Mouse (Mus musculus) ES-Bruce4 (cell line): ENCODE measurements around the gene Eva1c. TPM values are rescaled to one million over a fixed set of nuclear protein-coding genes. Genes with fewer than 3 reads are reported as not detected.

ENCODE experiments used
- H3K27ac ChIP-seq: 2 replicates; pipeline ENCODE4 v1.5.1; 2012; ENCODE audit warnings: low read length, inconsistent platforms; ENCODE audit not compliant: insufficient read depth
- H3K27me3 ChIP-seq: 2 replicates; pipeline ENCODE4 v1.6.1; 2012; ENCODE audit warnings: mild to moderate bottlenecking, low read length, inconsistent platforms; ENCODE audit not compliant: control insufficient read depth, poor library complexity, insufficient read depth, severe bottlenecking
- H3K36me3 ChIP-seq: 2 replicates; pipeline ENCODE4 v1.6.1; 2012; ENCODE audit warnings: inconsistent platforms, mild to moderate bottlenecking, low read length, moderate library complexity; ENCODE audit not compliant: control insufficient read depth, poor library complexity, insufficient read depth, severe bottlenecking
- H3K4me1 ChIP-seq: one replicate; pipeline ENCODE4 v1.8.1; 2011; ENCODE audit warnings: low read length; ENCODE audit not compliant: control insufficient read depth, insufficient read depth
- H3K4me3 ChIP-seq: 2 replicates; pipeline ENCODE4 v1.5.1; 2011; ENCODE audit warnings: low read depth, mild to moderate bottlenecking, low read length
- H3K9ac ChIP-seq: 2 replicates; pipeline ENCODE4 v1.6.1; 2012; ENCODE audit warnings: low read depth, mild to moderate bottlenecking, inconsistent platforms; ENCODE audit not compliant: poor library complexity, severe bottlenecking
- H3K9me3 ChIP-seq: replicated peaks from 2 replicates; pipeline ENCODE4 v1.6.1; 2012; ENCODE audit warnings: mild to moderate bottlenecking, low read length, inconsistent platforms; ENCODE audit not compliant: control insufficient read depth, poor library complexity, insufficient read depth, severe bottlenecking
- CTCF ChIP-seq: IDR thresholded peaks from one replicate; pipeline ENCODE4 v1.8.1; 2011; ENCODE audit warnings: low read depth, low read length
- EP300 ChIP-seq: IDR thresholded peaks from 2 replicates; pipeline ENCODE4 v1.6.1; 2011; ENCODE audit warnings: low read depth, low read length; ENCODE audit not compliant: insufficient read depth
- POLR2A ChIP-seq: IDR thresholded peaks from one replicate; pipeline ENCODE4 v1.8.1; 2011; ENCODE audit warnings: low read length; ENCODE audit not compliant: insufficient read depth
- polyA plus RNA-seq: library from polyadenylated mRNA; stranded (reverse); fragments of >200 nt; gene quantifications from 2 replicates; pipeline ENCODE4 v1.2.4, GENCODE M21; 2011; ENCODE audit warnings: low read depth; ENCODE audit not compliant: missing spikeins, insufficient read depth, insufficient read length

The Eva1c gene
- polyA plus RNA-seq, 1 experiment: 4.9 TPM

DNA sequence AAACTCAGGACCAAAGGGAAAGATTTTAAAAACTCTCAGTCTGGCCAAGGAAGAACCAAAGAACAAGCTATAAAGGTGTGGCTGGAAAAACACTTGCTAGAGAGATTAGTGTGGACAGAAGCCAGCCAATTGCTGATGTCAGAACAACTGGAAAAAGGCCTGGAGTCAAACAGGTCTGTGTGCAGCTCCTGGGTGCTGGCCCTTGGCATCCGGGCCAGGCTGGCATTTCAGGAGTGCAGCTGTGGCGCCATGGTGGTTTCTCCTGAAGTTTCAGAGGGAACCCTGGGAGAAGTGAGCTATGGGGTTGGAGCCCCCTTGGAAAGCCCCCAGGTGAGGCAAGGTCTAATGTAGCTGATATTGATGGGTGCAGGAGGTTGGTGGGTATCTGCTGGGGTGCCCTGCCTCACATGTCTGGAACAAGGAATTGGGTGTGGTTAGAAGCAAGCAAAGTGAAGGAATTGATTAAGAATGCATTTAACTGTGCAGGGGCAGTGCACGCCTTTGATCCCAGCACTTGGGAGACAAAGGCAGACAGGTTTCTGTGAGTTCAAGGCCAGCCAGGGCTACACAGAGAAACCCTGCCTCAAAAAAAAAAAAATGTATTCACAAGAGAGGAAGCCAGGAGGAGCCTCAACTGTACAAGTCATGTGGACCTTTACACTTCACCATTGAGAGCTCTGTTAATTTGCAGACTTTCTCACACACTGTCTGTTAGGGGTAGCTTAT, 51.8 kb downstream of the Eva1c start:
- Histone ChIP-seq H3K9me3 (no peaks in the 10 kb centered on the region), H3K4me1 (no peaks in the 10 kb centered on the region), H3K9ac (no peak overlapping the region), H3K27me3 (no peaks in the 10 kb centered on the region), H3K4me3 (no peak overlapping the region), H3K27ac (no peak overlapping the region), H3K36me3 (no peaks in the 10 kb centered on the region)
- TF ChIP-seq EP300 (no peak), POLR2A (no peak), CTCF (no peak)

DNA sequence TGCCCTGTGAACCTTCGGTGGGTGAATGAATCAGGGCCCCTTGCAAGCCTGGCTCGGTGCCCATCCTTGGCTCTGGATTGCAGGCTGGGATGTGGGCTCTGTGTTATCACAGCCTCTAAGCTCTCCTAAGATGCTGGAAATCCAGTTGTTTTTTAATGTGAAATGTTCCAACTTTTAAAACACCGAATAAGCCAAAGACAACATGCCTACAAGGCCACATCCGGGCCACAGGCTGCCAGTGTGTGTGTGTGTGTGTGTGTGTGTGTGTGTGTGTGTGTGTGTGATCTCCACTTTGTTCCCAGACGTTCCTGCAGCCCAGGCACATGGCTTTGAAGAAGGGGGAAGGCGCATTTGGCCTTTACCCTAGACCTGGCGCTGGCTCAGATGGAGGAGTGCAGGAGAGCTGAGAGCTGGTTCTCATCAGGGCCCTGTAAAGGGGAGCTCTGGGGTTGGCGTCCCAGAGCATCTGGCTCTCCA, 56.0 kb downstream of the Eva1c start:
- Histone ChIP-seq H3K36me3 (no peaks in the 10 kb centered on the region), H3K4me1 (no peaks in the 10 kb centered on the region), H3K9ac (no peak overlapping the region), H3K27ac (no peak overlapping the region), H3K9me3 (no peaks in the 10 kb centered on the region), H3K4me3 (no peak overlapping the region), H3K27me3 (no peaks in the 10 kb centered on the region)
- TF ChIP-seq CTCF (no peak), POLR2A (no peak), EP300 (no peak)

DNA sequence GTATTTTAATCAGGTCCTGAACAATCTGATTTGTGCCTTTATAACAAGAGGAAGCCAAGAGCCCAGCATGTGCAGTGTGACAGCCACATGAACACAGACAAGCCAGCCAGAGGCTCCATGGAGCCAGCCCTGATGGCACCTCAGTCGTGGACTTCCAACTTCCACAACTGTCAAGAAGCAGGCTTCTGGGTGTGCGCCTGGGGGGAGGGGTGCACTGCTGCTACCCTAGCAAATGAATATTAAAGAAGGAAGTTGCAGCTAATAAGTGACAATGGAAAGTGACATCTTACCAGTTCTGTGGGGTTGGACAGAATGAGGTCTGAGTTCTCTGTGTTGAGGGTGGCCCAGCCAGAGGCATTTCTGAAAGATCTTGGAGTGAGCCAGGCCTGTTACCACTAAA, 58.8 kb downstream of the Eva1c start:
- no peak for TF ChIP-seq CTCF
- TF ChIP-seq POLR2A: no peak
- no peak for TF ChIP-seq EP300
- H3K27ac ChIP-seq: no peak overlapping the region
- no peaks in the 10 kb centered on the region for H3K4me1 ChIP-seq
- H3K9ac ChIP-seq: no peak overlapping the region
- H3K4me3 ChIP-seq: no peak overlapping the region
- H3K36me3 ChIP-seq: no peaks in the 10 kb centered on the region
- H3K27me3 ChIP-seq: no peaks in the 10 kb centered on the region
- no peaks in the 10 kb centered on the region for H3K9me3 ChIP-seq

DNA sequence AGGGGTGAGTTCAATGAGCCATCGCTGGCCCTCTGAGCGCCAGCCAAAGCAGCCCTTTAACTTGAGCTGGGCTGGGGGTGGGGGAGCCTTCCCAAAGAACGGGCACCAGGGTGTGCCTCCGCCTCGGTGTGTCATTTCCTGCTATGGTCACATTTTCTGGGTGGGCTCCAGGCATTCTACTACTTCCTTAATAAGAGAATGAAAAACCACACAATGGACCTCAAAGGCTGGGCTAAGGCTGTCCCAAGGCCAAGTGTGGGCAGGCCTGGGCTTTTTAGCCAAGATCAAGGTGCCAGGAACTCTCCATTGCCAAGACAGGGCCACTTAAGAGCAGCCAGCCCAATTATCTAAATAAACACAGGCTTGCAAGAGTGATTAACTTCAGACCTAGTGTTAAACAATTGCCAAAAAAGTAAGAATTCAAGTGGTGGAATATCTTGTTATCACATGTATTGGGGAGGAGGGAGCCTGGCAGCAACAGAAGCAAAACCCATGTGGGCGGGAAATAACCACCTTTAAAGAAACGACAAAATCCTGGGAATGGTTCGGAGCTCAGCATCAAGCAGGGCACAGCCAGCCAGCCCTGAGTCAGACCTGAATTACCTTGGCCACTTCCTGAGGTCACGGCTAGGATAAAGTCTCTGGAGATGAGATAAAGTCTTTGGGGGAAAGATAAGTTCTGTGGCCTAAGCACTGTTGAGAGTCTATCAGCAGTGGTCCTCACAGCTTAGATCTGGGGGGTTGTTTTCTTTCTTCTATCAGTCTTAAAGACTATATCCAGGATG, 59.5 kb downstream of the Eva1c start:
- Histone ChIP-seq H3K27me3 (no peaks in the 10 kb centered on the region), H3K36me3 (no peaks in the 10 kb centered on the region), H3K27ac (no peak overlapping the region), H3K4me1 (no peaks in the 10 kb centered on the region), H3K4me3 (no peak overlapping the region), H3K9me3 (no peaks in the 10 kb centered on the region), H3K9ac (no peak overlapping the region)
- TF ChIP-seq CTCF: no peak
- TF ChIP-seq EP300: no peak
- no peak for TF ChIP-seq POLR2A

- Histone ChIP-seq H3K27ac (no peak overlapping the region), H3K9ac (no peak overlapping the region), H3K27me3 (no peaks in the 10 kb centered on the region), H3K4me3 (no peak overlapping the region), H3K36me3 (no peaks in the 10 kb centered on the region), H3K4me1 (no peaks in the 10 kb centered on the region), H3K9me3 (no peaks in the 10 kb centered on the region)
- TF ChIP-seq POLR2A: no peak
- no peak for TF ChIP-seq EP300
Measured at GRCm38 (mm10) chr16:90890683-90891082, 64.2 kb downstream of the Eva1c start.

- TF ChIP-seq POLR2A (no peak), EP300 (no peak), CTCF (no peak)
- no peaks in the 10 kb centered on the region for H3K27me3 ChIP-seq
- H3K9me3 ChIP-seq: no peaks in the 10 kb centered on the region
- H3K4me3 ChIP-seq: no peak overlapping the region
- no peaks in the 10 kb centered on the region for H3K36me3 ChIP-seq
- no peak overlapping the region for H3K9ac ChIP-seq
- H3K27ac ChIP-seq: no peak overlapping the region
- no peaks in the 10 kb centered on the region for H3K4me1 ChIP-seq
Measured at GRCm38 (mm10) chr16:90891601-90892000, 65.1 kb downstream of the Eva1c start.
